Mouse (Mus musculus): ENCODE results near the gene Wdfy4.

- TF ChIP-seq CTCF (IDR thresholded peaks at IDR 0.05; ENCODE audit: borderline replicate concordance, extremely low read depth, insufficient read depth, insufficient read length) (no peak), POLR2A (IDR thresholded peaks at IDR 0.05; ENCODE audit: borderline replicate concordance, extremely low read depth, insufficient read depth, insufficient read length, poor library complexity, severe bottlenecking) (no peak)
Measured at GRCm38 (mm10) chr14:33203777-33204176, 18.5 kb upstream of the Wdfy4 start.

All from brain, embryonic 14.5 days (tissue).